Mouse (Mus musculus) gastrocnemius, adult 18-20 months (tissue): ENCODE measurements around the gene Rpl6. TPM values are rescaled to one million over a fixed set of nuclear protein-coding genes. Genes with fewer than 3 reads are reported as not detected.
A peak's percentile ranks its signal among the peaks of the same experiment; 100 is the strongest.
"Not testable (repeated sequence)": the region's sequence is repeated elsewhere in the genome, so short reads cannot be mapped to it uniquely, and the experiment has no call there.

Experiments used
- DNase-seq: peaks from one replicate; pipeline ENCODE4 v3.0.0; 2021; ENCODE audit warnings: low spot score
- total RNA-seq, 2 experiments: library from RNA; stranded (reverse); gene quantifications; 2 replicates each; pipeline ENCODE4 v1.2.3; 2021

The Rpl6 gene
- total RNA-seq, 2 experiments from 2014 or later: 465 to 471 TPM

- DNase-seq: no peak
Observed at GRCm38 (mm10) chr5:121194173-121194572, 10.1 kb upstream of the Rpl6 start.

- DNase-seq: no peak
Observed at GRCm38 (mm10) chr5:121196764-121197163, 7.5 kb upstream of the Rpl6 start.

DNA sequence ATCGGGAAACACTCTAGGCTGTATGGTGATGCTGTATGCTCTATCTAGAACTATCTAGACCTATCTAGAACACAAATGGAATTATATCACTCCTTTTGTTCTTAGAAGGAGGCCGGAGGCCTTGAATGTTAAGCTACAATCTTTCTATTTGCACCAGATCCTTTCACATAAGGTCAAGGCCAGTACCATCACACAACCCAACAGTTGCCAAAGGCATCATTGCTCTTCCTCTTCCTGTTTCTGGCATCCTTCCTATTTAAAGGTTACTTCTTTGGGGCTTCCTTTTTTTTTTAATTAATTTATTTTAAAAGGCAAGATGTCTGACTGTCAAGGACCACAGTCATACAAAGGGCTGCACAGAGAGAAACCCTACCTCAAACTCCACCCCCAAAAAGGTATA is 6.9 kb upstream of the Rpl6 start:
- no peak for DNase-seq

- no peak for DNase-seq
Observed at GRCm38 (mm10) chr5:121198376-121198775, 5.9 kb upstream of the Rpl6 start.

DNA sequence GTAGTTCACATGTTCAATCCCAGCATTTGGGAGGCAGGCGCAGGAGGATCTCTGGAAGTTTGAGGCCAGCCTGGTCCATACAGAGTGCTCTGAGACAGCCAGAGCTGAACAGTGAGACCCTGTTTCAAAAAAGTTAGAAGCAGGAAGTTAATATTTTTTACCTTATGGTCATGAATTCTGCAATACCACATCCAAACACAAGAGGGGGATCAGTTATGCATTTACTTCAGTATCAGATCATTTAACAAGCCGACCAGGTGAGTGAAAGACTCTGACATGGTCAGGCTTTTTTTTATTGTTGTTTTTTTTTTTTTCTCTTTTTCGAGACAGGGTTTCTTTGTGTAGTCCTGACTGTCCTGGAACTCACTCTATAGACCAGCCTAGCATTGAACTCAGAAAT is 2.5 kb upstream of the Rpl6 start:
- peak; percentile 40 for DNase-seq

GRCm38 (mm10) chr5:121202467-121202866 is 1.8 kb upstream of the Rpl6 start:
- DNase-seq: no peak

DNA sequence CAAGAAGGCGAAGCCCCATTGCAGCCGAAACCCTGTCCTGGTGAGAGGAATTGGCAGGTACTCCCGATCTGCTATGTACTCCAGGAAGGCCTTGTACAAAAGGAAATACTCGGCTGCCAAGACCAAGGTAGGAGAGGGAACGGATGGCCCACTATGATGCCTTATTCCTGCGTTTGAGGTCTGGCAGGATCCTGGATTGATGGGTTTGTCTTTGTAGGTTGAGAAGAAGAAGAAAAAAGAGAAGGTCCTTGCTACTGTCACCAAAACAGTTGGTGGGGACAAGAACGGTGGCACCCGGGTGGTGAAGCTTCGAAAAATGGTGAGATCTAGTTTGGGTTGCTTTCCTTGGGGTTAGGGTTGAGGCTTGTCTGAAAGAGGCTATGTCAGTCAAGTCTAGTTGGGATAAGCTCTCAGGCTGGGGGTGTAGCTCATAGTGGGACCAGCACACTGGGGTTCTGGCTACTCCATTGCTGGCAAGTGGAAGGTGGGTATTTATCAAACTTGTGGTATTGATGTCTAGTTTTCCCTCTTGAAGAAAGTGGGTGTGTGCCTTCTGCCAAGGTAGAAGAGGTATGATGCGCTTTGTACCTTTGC is 1.4 kb downstream of the Rpl6 start:
- DNase-seq: not testable (repeated sequence)

DNA sequence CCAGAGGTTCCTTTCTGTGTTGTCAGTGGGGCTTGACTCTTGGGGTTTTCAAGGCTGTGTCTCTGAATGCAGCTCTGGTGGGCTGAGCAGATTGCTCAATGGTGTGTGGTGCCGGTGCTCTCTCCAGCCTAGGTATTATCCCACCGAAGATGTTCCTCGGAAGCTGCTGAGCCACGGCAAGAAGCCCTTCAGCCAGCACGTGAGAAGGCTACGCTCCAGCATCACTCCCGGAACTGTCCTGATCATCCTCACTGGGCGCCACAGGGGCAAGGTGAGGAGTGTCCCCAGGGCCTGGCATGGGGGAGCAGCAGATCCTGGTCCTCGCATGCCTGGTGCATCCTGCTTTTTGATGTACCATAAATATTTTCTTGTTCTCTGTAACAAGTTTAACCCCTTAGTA is 2.3 kb downstream of the Rpl6 start:
- DNase-seq: no peak

GRCm38 (mm10) chr5:121206984-121207383 is 2.7 kb downstream of the Rpl6 start:
- no peak for DNase-seq

GRCm38 (mm10) chr5:121209755-121210600 is 5.7 kb downstream of the Rpl6 start:
- no peak for DNase-seq

- DNase-seq: no peak
Observed at GRCm38 (mm10) chr5:121210601-121210924, 6.3 kb downstream of the Rpl6 start.

- no peak for DNase-seq
Observed at GRCm38 (mm10) chr5:121212108-121212507, 7.8 kb downstream of the Rpl6 start.

GRCm38 (mm10) chr5:121214707-121215106 is 10.4 kb downstream of the Rpl6 start:
- DNase-seq: no peak

- DNase-seq: peak; percentile 53
Observed at GRCm38 (mm10) chr5:121215380-121216125, 11.3 kb downstream of the Rpl6 start.

- no peak for DNase-seq
Observed at GRCm38 (mm10) chr5:121216126-121216446, 11.8 kb downstream of the Rpl6 start.

DNA sequence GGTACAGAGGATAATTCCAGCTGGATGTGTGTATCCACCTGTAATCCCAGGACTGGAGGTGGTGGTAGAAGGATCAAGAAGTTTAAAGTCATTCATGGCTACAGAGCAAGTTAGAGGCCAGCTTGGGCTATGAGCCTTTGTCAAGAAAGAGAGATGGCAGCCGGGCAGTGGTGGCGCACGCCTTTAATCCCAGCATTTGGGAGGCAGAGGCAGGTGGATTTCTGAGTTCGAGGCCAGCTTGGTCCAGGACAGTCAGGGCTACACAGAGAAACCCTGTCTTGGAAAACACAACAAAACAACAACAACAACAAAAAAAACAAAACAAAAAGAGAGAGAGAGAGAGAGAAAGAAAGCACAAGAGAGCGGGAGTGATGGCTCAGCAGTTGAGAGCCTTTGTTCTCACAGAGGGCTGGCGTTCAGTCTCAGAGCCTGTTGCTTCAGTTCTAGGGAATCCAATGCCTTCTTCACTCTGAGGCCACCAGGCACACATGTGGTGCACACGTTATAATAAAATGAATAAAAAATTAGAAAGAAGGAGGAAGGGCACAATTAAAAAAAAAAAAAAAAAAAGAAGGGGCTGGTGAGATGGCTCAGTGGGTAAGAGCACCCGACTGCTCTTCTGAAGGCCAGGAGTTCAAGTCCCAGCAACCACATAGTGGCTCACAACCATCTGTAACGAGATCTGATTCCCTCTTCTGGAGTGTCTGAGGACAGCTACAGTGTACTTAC is 12.5 kb downstream of the Rpl6 start:
- DNase-seq: not testable (repeated sequence)

DNA sequence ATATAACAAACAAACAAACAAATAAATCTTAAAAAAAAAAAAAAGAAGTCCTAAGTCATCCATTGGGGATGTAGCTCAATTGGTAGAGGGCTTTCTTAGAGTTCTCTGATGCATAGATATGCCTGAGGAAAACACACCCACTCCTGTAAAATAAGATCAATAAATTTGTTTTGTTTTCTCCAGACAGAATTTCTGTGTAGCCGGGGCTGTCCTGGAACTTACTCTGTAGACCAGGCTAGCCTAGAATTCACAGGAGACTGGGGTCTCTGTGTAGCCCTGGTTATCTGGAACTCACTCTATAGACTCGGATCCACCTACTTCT is 13.0 kb downstream of the Rpl6 start:
- DNase-seq: no peak

DNA sequence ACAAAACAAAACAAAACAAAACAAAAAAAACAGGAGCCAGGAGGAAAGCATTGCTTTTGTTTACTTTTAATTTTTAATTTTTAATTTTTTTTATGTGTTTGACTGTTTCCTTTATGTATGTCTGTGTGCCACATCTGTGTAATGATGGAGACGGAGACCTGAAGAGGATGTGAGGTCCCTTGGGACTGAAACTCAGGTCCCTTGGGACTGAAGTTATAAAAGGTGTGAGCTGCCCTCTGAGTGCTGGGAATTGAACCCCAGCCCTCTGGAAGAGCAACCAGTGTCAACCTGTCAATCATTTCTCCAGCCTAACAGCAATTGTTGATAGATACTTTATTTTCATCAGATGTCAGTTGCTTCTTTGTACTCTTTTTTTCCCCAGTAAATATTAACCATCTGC is 14.9 kb downstream of the Rpl6 start:
- DNase-seq: no peak

DNA sequence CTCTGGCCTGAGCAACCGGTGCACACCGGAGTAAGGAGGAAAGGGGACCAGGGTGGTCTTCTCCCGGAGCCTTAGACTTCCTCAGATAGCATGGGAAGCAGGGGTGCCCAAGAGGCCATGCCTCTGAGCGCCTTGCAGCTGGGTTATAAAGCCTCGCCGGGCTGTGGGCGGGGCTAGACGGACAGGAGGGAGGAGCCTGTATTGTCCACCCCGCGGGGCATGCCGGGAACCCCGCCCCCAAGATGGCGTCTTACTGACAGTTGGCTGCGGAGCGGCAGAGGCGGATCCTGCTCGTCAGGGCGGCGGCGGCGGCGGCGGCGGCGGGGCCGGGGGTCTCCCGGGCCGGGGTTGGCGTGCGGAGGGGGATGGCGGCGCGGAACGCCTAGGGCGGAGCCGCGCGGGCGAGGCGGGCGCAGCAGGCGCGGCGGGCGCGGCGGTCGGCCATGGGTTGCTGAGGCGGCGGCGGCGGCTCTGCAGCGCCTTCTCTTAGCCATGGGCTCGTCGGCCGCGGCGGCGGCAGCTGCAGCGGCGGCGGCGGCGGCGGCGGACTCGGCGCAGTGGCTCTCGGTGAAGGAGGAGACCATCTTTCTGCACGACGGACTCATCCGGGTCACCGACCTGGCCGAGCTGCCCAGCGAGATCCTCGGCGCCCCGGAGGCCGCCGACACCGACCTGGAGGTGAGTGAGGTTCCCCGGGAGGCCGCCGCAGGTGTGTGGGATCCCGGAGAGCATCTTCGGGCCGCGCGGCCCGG is 15.9 kb downstream of the Rpl6 start, which contains the start of gene Hectd4:
Gene Hectd4, plus strand, starts transcription at position 240 of the 752 bp plus-strand sequence.
- peak; percentile 98 for DNase-seq

DNA sequence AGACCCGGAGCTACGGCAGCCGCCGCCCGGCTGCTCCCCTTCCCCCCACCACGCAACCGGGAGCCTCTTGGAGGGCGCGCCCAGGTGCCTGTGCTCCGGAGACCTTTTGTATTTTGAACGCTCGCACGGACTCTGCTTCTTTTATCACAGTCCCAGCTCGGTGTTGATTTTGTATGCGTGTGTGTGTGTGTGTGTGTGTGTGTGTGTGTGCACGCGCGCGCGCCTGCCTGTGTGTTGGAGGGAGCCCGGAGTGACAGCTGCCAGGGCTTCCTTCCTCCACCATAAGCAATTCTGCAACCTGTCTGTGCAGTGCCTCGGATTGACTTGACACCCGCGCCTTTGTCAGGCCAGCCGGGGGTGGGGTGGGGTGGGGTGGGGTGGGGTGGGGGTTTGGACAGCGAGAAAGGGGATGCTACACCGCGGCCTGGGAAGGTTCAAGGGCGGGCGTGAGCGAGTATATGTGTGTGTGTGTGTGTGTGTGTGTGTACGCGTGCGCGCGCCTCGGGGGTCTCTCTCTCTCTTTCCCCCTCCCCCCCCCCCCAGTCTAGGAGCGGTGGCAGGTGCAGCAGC is 16.5 kb downstream of the Rpl6 start:
- DNase-seq: peak; percentile 10

- DNase-seq: no peak
Observed at GRCm38 (mm10) chr5:121221328-121221850, 17.1 kb downstream of the Rpl6 start.
